Mouse (Mus musculus): ENCODE measurements around the gene Sspn.

GRCm38 (mm10) chr6:145931341-145931740 lies at the start of gene Sspn:
- TF ChIP-seq CTCF (IDR thresholded peaks at IDR 0.05; ENCODE audit: low read depth), result no peak
- no peak for TF ChIP-seq EP300 (IDR thresholded peaks at IDR 0.05; ENCODE audit: low read depth)
